ENCODE assay signal across 9 mouse cellular contexts in the genomic region with DNA sequence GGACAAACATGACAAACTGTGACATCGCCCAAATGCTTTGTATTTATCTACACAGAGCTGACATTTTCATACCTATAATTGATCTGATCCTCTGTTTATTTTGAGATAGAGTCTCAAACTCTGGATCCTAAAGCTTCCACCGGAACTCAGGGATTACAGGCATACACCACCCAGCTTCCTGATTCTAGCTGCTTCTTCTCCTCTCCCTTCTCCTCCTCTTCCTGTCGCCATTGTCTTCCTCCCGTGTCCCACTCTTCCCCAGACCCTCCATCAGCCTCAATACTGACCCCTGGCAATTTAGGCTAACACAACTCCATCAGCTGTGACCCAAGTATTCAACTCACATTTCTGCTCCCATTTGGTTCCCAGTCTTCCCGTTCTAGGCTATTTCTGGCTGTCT. TPM values are rescaled to one million over a fixed set of nuclear protein-coding genes. Genes with fewer than 3 reads are reported as not detected.
DNase-seq lines count a peak whose midpoint lies in the region; ATAC-seq and TF ChIP-seq lines count a peak whose summit lies in the region.
"Had no signal": no experiment of that assay in that cellular context is flagged by ENCODE, and none has a peak within 500 bp of the region (broad histone marks: within the 10 kb centered on the region; RNA-seq: fewer than 3 reads in every experiment).

No protein-coding gene starts in this region.

- 12% methylated on average over 5 of the region's 5 CpGs for WGBS in kidney, embryonic 15.5 days
- 16% methylated on average over 5 of the region's 5 CpGs for WGBS in embryonic facial prominence, embryonic 15.5 days
- WGBS in intestine, postnatal 0 days: 27% methylated on average over 5 of the region's 5 CpGs
- WGBS in neural tube, embryonic 12.5 days: 13% methylated on average over 5 of the region's 5 CpGs

- TF ChIP-seq CTCF in intestine, postnatal 0 days (IDR thresholded peaks at IDR 0.05; ENCODE audit: low read depth): no peak

- no peak overlapping the region for H3K27ac ChIP-seq in kidney, embryonic 15.5 days
- H3K27ac ChIP-seq in embryonic facial prominence, embryonic 15.5 days (replicated peaks): no peak overlapping the region
- no peak overlapping the region for H3K27ac ChIP-seq in intestine, postnatal 0 days (ENCODE audit: low read depth, low read length)
- H3K27ac ChIP-seq in neural tube, embryonic 12.5 days: no peak overlapping the region
- H3K27ac ChIP-seq: macrophage had no signal

- peak overlapping the region; percentile 64 for H3K4me3 ChIP-seq in kidney, embryonic 15.5 days (replicated peaks)
- H3K4me3 ChIP-seq in embryonic facial prominence, embryonic 15.5 days (replicated peaks): peak overlapping the region; percentile 54
- peak overlapping the region; percentile 49 for H3K4me3 ChIP-seq in intestine, postnatal 0 days (ENCODE audit: low read depth, low read length)
- peak overlapping the region; percentile 54; the same call in 1 of the 2 replicates for H3K4me3 ChIP-seq in neural tube, embryonic 12.5 days

- ATAC-seq in kidney, embryonic 15.5 days (replicated peaks; ENCODE audit: low FRiP score): no peak
- ATAC-seq in embryonic facial prominence, embryonic 15.5 days (ENCODE audit: insufficient number of reproducible peaks, low FRiP score, low TSS enrichment, low read depth): no peak
- ATAC-seq in intestine, postnatal 0 days: no peak
- no peak for ATAC-seq in neural tube, embryonic 12.5 days (ENCODE audit: low FRiP score, low read depth)

- H3K27me3 ChIP-seq in kidney, embryonic 15.5 days: peaks cover 56% of the 10 kb centered on the region
- H3K27me3 ChIP-seq in embryonic facial prominence, embryonic 15.5 days: peaks cover 29% of the 10 kb centered on the region
- peaks cover 36% of the 10 kb centered on the region for H3K27me3 ChIP-seq in intestine, postnatal 0 days (replicated peaks; ENCODE audit: control insufficient read depth, insufficient read depth, low read length)
- H3K27me3 ChIP-seq in neural tube, embryonic 12.5 days (replicated peaks): peaks cover 37% of the 10 kb centered on the region

- H3K36me3 ChIP-seq in kidney, embryonic 15.5 days: no peaks in the 10 kb centered on the region
- H3K36me3 ChIP-seq in embryonic facial prominence, embryonic 15.5 days: no peaks in the 10 kb centered on the region
- H3K36me3 ChIP-seq in intestine, postnatal 0 days (ENCODE audit: control insufficient read depth, insufficient read depth): no peaks in the 10 kb centered on the region
- H3K36me3 ChIP-seq in neural tube, embryonic 12.5 days: no peaks in the 10 kb centered on the region

- DNase-seq in kidney, adult 9 months: no peak
- DNase-seq in B cell, adult 2 months: no peak
- DNase-seq in spleen, adult 18-20 months: no peak
- DNase-seq in right cerebral cortex, postnatal 25 days: no peak

- peak overlapping the region; percentile 98 for H3K4me2 ChIP-seq in kidney, embryonic 15.5 days
- H3K4me2 ChIP-seq in embryonic facial prominence, embryonic 15.5 days (replicated peaks): peak overlapping the region; percentile 84
- H3K4me2 ChIP-seq in intestine, postnatal 0 days (replicated peaks; ENCODE audit: low read depth): peak overlapping the region; percentile 89
- peak overlapping the region; percentile 76 for H3K4me2 ChIP-seq in neural tube, embryonic 12.5 days (replicated peaks)

- peak overlapping the region; percentile 61; the same call in 1 of the 2 replicates for H3K9ac ChIP-seq in kidney, embryonic 15.5 days
- no peak overlapping the region for H3K9ac ChIP-seq in embryonic facial prominence, embryonic 15.5 days
- peak overlapping the region; percentile 45; the same call in 1 of the 2 replicates for H3K9ac ChIP-seq in intestine, postnatal 0 days (ENCODE audit: low read depth, low read length)
- no peak overlapping the region for H3K9ac ChIP-seq in neural tube, embryonic 12.5 days

- peaks cover 21% of the 10 kb centered on the region for H3K4me1 ChIP-seq in kidney, embryonic 15.5 days
- peaks cover 10% of the 10 kb centered on the region for H3K4me1 ChIP-seq in embryonic facial prominence, embryonic 15.5 days
- no peaks in the 10 kb centered on the region for H3K4me1 ChIP-seq in intestine, postnatal 0 days (replicated peaks; ENCODE audit: control insufficient read depth, insufficient read depth, low read length)
- H3K4me1 ChIP-seq in neural tube, embryonic 12.5 days: peaks cover 7% of the 10 kb centered on the region

- no peaks in the 10 kb centered on the region for H3K9me3 ChIP-seq in kidney, embryonic 15.5 days (replicated peaks)
- H3K9me3 ChIP-seq in embryonic facial prominence, embryonic 15.5 days (replicated peaks): no peaks in the 10 kb centered on the region
- H3K9me3 ChIP-seq in intestine, postnatal 0 days (ENCODE audit: control insufficient read depth): no peaks in the 10 kb centered on the region
- no peaks in the 10 kb centered on the region for H3K9me3 ChIP-seq in neural tube, embryonic 12.5 days

RNA-seq across cellular contexts. Expression of a gene that starts 50.6 kb away (rescaled TPM):
- 25.9 and 28.4 TPM in 2 replicates for polyA plus RNA-seq in kidney, embryonic 15.5 days (2015; fragmentation: Nextera tagmentation; extraction: Ambion mirVana)
- polyA plus RNA-seq in embryonic facial prominence, embryonic 15.5 days (2015; fragmentation: Nextera tagmentation; extraction: Ambion mirVana): 49.0 and 50.4 TPM in 2 replicates
- polyA plus RNA-seq in intestine, postnatal 0 days (2015; fragmentation: Nextera tagmentation; extraction: Ambion mirVana): 6.7 and 7.4 TPM in 2 replicates
- polyA plus RNA-seq in neural tube, embryonic 12.5 days (2016; fragmentation: Nextera tagmentation; extraction: Ambion mirVana): 18.3 and 18.4 TPM in 2 replicates

RNA-seq across cellular contexts. Expression of a gene that starts 52.3 kb away (rescaled TPM):
- 21.8 and 23.3 TPM in 2 replicates for polyA plus RNA-seq in kidney, embryonic 15.5 days (2015; fragmentation: Nextera tagmentation; extraction: Ambion mirVana)
- polyA plus RNA-seq in embryonic facial prominence, embryonic 15.5 days (2015; fragmentation: Nextera tagmentation; extraction: Ambion mirVana): 25.7 and 26.5 TPM in 2 replicates
- 55.9 and 59.5 TPM in 2 replicates for polyA plus RNA-seq in intestine, postnatal 0 days (2015; fragmentation: Nextera tagmentation; extraction: Ambion mirVana)
- 28.0 and 28.8 TPM in 2 replicates for polyA plus RNA-seq in neural tube, embryonic 12.5 days (2016; fragmentation: Nextera tagmentation; extraction: Ambion mirVana)

RNA-seq across cellular contexts. Expression of a gene that starts 57.6 kb away (rescaled TPM):
- 4.2 and 4.8 TPM in 2 replicates for polyA plus RNA-seq in kidney, embryonic 15.5 days (2015; fragmentation: Nextera tagmentation; extraction: Ambion mirVana)
- 4.0 and 4.6 TPM in 2 replicates for polyA plus RNA-seq in embryonic facial prominence, embryonic 15.5 days (2015; fragmentation: Nextera tagmentation; extraction: Ambion mirVana)
- 1.2 and 1.5 TPM in 2 replicates for polyA plus RNA-seq in intestine, postnatal 0 days (2015; fragmentation: Nextera tagmentation; extraction: Ambion mirVana)
- polyA plus RNA-seq in neural tube, embryonic 12.5 days (2016; fragmentation: Nextera tagmentation; extraction: Ambion mirVana): 6.6 TPM in 2 replicates

Comparison
In these comparisons a context has a peak if more than half of its experiments do, and no peak if none do; other contexts are left out.
1. H3K9ac ChIP-seq: peak in kidney, embryonic 15.5 days (single experiment) and intestine, postnatal 0 days (single experiment); none in embryonic facial prominence, embryonic 15.5 days (single experiment) and neural tube, embryonic 12.5 days (single experiment).
2. Peak in every context shown above with its lines, with median percentiles within 50 percentile points of each other: H3K4me2 ChIP-seq and H3K4me3 ChIP-seq.